Mouse (Mus musculus) thymus, adult 2 months (tissue): Measurements from ENCODE around the gene Krt31.

Experiments used
- CTCF ChIP-seq: fragments of 200-500 bp; IDR thresholded peaks from 2 replicates; pipeline ENCODE4 v1.5.1; 2012; ENCODE audit warnings: mild to moderate bottlenecking, control low read depth, low read length, moderate library complexity, borderline replicate concordance; ENCODE audit not compliant: control insufficient read depth, poor library complexity, insufficient read depth; ENCODE audit errors: extremely low read depth
- POLR2A ChIP-seq: fragments of 200-500 bp; IDR thresholded peaks from 2 replicates; pipeline ENCODE4 v1.6.1; 2012; ENCODE audit warnings: mild to moderate bottlenecking, low read length, control low read depth, moderate library complexity; ENCODE audit not compliant: control insufficient read depth, poor library complexity, insufficient read depth; ENCODE audit errors: extremely low read depth

DNA sequence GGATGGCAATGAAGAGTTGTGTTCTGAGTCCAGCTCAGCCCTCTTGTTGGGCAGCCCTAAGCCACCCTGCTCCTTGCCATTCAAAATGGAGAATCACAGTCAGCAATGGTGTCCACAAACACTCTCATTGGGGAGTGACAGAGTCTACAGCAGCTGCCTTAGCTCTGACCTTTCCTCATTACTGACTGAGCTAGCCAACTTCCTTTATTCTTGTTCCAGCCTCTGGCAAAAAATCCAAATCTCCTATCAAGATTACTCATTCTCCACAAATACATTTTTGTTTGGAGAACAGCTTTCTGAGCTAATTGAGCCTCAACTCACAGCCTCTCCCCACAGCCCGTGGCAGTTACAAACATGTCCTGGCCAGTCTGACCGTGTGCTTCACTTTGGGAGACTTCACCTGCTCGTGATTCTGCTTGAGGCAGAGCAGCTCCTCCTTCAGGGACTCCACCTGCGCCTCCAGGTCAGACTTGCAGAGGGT lies 36.6 kb downstream of the Krt31 start:
- TF ChIP-seq POLR2A (no peak), CTCF (no peak)
